Mouse (Mus musculus) hindbrain, embryonic 11.5 days (tissue): ENCODE data around the gene Lce1a1. TPM values are rescaled to one million over a fixed set of nuclear protein-coding genes. Genes with fewer than 3 reads are reported as not detected.
A peak's percentile ranks its signal among the peaks of the same experiment; 100 is the strongest.

ENCODE experiments used
- ATAC-seq: fragments of 200-750 bp; cut with Nextera tagmentation; 2 replicates; pipeline ENCODE4 v1.8.0; 2017; ENCODE audit warnings: mild to moderate bottlenecking, moderate TSS enrichment, moderate library complexity; ENCODE audit not compliant: low FRiP score
- DNase-seq: peaks from one replicate; pipeline ENCODE4 v3.0.0-alpha.2; 2015; ENCODE audit warnings: low spot score
- H3K27ac ChIP-seq: fragments of 300-500 bp; sonication (generic); 2 replicates; pipeline ENCODE4 v1.5.1; 2014; ENCODE audit warnings: mild to moderate bottlenecking, low read depth, low read length
- H3K27me3 ChIP-seq: fragments of 300-500 bp; sonication (generic); 2 replicates; pipeline ENCODE4 v1.6.1; 2014; ENCODE audit warnings: mild to moderate bottlenecking, low read length, moderate library complexity, mixed read lengths; ENCODE audit not compliant: control insufficient read depth, insufficient read depth
- H3K36me3 ChIP-seq: fragments of 300-500 bp; sonication (generic); 2 replicates; pipeline ENCODE4 v1.6.1; 2014; ENCODE audit warnings: mild to moderate bottlenecking, low read length, moderate library complexity, mixed read lengths; ENCODE audit not compliant: control insufficient read depth, insufficient read depth
- H3K4me1 ChIP-seq: fragments of 300-500 bp; sonication (generic); replicated peaks from 2 replicates; pipeline ENCODE4 v1.6.1; 2014; ENCODE audit warnings: low read length, mixed read lengths; ENCODE audit not compliant: control insufficient read depth, insufficient read depth
- H3K4me2 ChIP-seq: fragments of 300-500 bp; sonication (generic); replicated peaks from 2 replicates; pipeline ENCODE4 v1.6.1; 2014; ENCODE audit warnings: mild to moderate bottlenecking, low read depth, low read length
- H3K4me3 ChIP-seq: fragments of 300-500 bp; sonication (generic); 2 replicates; pipeline ENCODE4 v1.5.1; 2014; ENCODE audit warnings: low read depth, low read length
- H3K9ac ChIP-seq: fragments of 300-500 bp; sonication (generic); 2 replicates; pipeline ENCODE4 v1.6.1; 2014; ENCODE audit warnings: low read depth, low read length
- H3K9me3 ChIP-seq: fragments of 300-500 bp; sonication (generic); 2 replicates; pipeline ENCODE4 v1.6.1; 2016; ENCODE audit warnings: low read length; ENCODE audit not compliant: control insufficient read depth
- WGBS: fragments of 180-500 bp; shearing (Covaris S2); extraction: QIAGEN DNeasy Blood & Tissue Kit; methylation state at CpG from one replicate; pipeline ENCODE4 v1.1.7; 2014; 5-methylcytosine and 5-hydroxymethylcytosine counted together
- polyA plus RNA-seq: library from polyadenylated mRNA; unstranded; fragments of >200 nt; fragmentation: Nextera tagmentation; extraction: Ambion mirVana; gene quantifications from 2 replicates; pipeline ENCODE4 v1.2.1, GENCODE M21; 2014

The Lce1a1 gene
- polyA plus RNA-seq, 1 experiment from 2014 or later: not detected

DNA sequence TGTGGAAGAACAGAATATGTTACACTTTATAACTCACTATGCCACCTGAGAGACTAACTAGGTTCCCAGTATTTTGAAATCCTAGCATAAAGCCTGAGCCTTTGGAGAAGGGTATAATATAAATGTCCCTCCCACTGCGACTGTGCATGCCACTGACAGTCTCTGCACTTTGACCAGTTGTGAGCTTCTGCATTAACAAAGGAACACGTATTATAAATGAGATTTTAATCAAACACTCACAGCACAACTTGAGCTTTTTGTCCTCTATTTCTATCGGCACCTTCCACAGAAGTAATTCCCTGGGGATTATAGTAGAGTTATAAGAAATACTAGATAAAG is 9.5 kb downstream of the Lce1a1 start:
- Histone ChIP-seq H3K27ac (no peak overlapping the region), H3K36me3 (no peaks in the 10 kb centered on the region), H3K9me3 (no peaks in the 10 kb centered on the region), H3K9ac (no peak overlapping the region), H3K4me2 (no peak overlapping the region), H3K4me1 (no peaks in the 10 kb centered on the region), H3K4me3 (no peak overlapping the region), H3K27me3 (no peaks in the 10 kb centered on the region)
- ATAC-seq (no peak), DNase-seq (no peak)
- WGBS: 80% methylated on average over 3 of the region's 3 CpGs

DNA sequence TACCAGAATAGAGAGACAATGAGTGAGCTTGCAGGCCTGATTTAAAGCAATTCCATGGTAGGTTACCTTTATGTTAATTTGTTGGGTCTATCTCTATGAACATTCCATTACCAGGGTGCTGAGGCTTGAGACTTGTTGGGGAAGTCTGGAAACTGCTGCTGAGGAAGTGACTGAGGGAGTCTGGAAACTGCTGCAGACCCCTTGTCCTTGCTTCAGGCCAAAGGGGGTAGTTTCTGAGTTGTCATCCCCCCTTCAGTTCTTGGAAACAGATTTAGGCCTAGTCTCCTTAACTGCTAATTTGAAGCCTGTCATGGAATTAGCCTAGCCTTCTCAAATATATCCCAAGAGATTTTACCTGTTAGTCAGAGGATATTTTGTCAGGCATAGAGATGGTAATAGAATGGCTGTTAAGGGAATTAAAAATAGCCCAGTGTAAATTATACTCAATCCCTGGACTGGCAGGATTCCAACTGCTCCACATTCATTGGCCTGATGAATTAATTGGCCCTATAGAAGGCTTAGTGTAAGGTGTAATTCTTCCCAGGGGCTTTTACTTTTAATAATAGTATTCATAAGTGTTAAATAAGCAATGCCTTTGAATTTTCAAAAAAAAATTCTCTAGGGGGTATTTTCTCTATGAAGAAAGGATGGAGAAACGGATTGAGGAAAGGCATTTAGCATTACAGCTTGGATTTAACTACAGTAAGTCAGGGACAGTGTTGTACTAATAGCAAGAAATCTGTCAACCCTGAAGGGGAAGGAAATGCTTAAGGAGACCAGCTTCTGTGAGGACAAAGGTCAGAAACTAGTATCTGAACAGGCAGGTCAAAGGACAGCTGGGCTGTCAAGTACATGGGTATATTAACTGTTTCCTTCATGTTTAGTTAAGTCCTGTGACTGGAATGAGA is 10.1 kb downstream of the Lce1a1 start:
- Histone ChIP-seq H3K27me3 (no peaks in the 10 kb centered on the region), H3K36me3 (no peaks in the 10 kb centered on the region), H3K27ac (no peak overlapping the region), H3K9me3 (no peaks in the 10 kb centered on the region), H3K4me2 (no peak overlapping the region), H3K4me1 (no peaks in the 10 kb centered on the region), H3K4me3 (no peak overlapping the region), H3K9ac (no peak overlapping the region)
- WGBS: 56% methylated on average over 1 of the region's 1 CpGs
- ATAC-seq (no peak), DNase-seq (no peak)

DNA sequence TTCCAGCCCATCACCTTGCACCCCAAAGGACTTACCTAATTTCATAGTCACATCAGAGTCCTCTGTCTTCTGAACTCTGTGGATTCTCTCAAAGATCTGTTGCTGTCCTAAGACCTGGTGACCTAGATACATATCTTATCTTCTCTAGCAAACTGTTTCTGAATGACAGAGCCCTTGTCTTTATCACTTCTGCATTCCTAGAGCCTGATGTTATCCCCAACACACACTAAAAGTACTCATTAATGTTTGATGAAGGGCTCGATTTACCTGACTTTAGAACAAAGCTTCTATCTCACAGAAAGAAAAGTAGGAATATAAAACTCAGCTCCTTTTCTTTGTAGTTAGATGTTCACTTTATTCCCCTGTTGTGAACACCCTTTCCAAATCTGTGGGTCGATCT is 26.5 kb downstream of the Lce1a1 start, which contains the start of gene Lce6a:
Gene Lce6a, minus strand, starts transcription at position 101 of the 400 bp plus-strand sequence.
- no peaks in the 10 kb centered on the region for H3K36me3 ChIP-seq
- no peak within 1 kb of the TSS for H3K27ac ChIP-seq
- DNase-seq (no peak), ATAC-seq (no peak)
- no peaks in the 10 kb centered on the region for H3K4me1 ChIP-seq
- H3K4me3 ChIP-seq: no peak within 1 kb of the TSS
- WGBS: 86% methylated on average over 2 of the region's 2 CpGs
- H3K27me3 ChIP-seq: no peaks in the 10 kb centered on the region
- no peak within 1 kb of the TSS for H3K4me2 ChIP-seq
- H3K9ac ChIP-seq: no peak within 1 kb of the TSS
- H3K9me3 ChIP-seq: no peaks in the 10 kb centered on the region

DNA sequence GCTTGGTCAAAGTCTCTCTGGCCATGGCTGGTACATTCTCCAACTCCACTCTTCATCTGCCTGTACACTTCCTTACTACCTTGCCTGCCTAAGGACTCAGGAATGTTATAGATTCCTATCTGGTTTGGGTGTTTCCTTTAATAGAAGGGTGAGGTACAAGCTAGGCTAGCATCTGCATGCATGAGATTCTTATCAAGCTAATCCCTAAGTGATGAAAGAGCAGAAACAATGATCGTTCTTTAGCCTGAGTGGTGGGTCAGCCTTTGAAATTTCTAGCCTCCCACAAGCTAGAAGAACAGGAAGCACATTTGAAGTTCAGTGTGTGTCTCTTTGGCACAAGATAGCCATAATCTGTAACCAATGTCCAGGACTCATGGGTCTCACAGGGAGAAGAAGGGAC is 38.3 kb downstream of the Lce1a1 start:
- no peak for ATAC-seq
- H3K27ac ChIP-seq: no peak overlapping the region

GRCm38 (mm10) chr3:92607392-92607791 is 40.7 kb downstream of the Lce1a1 start, which contains the start of gene 2210017I01Rik:
Gene 2210017I01Rik, minus strand, starts transcription at chr3:92607492.
- H3K4me2 ChIP-seq: no peak within 1 kb of the TSS
- H3K27me3 ChIP-seq: no peaks in the 10 kb centered on the region
- ATAC-seq (no peak), DNase-seq (no peak)
- H3K4me1 ChIP-seq: no peaks in the 10 kb centered on the region
- no peak within 1 kb of the TSS for H3K9ac ChIP-seq
- H3K36me3 ChIP-seq: no peaks in the 10 kb centered on the region
- no peak within 1 kb of the TSS for H3K4me3 ChIP-seq
- no peak within 1 kb of the TSS for H3K27ac ChIP-seq
- H3K9me3 ChIP-seq: no peaks in the 10 kb centered on the region

More for the DNA sequence above, 38.3 kb downstream of the Lce1a1 start:
- no peak for DNase-seq
- no peaks in the 10 kb centered on the region for H3K36me3 ChIP-seq
- H3K27me3 ChIP-seq: no peaks in the 10 kb centered on the region
- 83% methylated on average over 1 of the region's 1 CpGs for WGBS
- no peaks in the 10 kb centered on the region for H3K9me3 ChIP-seq
- no peaks in the 10 kb centered on the region for H3K4me1 ChIP-seq
- no peak overlapping the region for H3K9ac ChIP-seq
- H3K4me3 ChIP-seq: no peak overlapping the region
- no peak overlapping the region for H3K4me2 ChIP-seq

- Histone ChIP-seq H3K27ac (no peak overlapping the region), H3K27me3 (no peaks in the 10 kb centered on the region), H3K4me1 (no peaks in the 10 kb centered on the region), H3K4me2 (no peak overlapping the region), H3K9me3 (no peaks in the 10 kb centered on the region), H3K4me3 (no peak overlapping the region), H3K36me3 (no peaks in the 10 kb centered on the region), H3K9ac (no peak overlapping the region)
- ATAC-seq (no peak), DNase-seq (peak; percentile 34)
- 38% methylated on average over 1 of the region's 1 CpGs for WGBS
Measured at GRCm38 (mm10) chr3:92602169-92602568, 45.9 kb downstream of the Lce1a1 start.

DNA sequence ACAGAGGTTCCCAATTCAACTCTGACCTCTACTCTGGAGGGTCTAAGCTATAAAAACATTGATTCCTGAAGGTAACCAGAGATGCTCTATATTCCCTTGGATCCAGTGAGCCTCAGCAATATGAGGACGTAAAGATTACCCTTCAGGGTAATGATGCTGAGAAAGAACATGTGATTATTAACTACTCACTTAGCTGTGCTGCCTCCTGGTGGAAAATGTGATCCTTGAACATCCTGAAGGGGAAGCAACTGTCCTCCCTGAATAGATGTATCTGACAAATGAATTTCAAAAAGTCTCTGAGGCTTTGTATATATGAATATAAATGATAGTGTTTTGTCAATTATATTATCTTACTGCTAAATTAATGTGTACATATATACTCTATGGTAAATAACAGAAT is 47.7 kb downstream of the Lce1a1 start:
- Histone ChIP-seq H3K27ac (no peak overlapping the region), H3K9ac (no peak overlapping the region), H3K4me3 (no peak overlapping the region), H3K9me3 (no peaks in the 10 kb centered on the region), H3K36me3 (no peaks in the 10 kb centered on the region), H3K4me1 (no peaks in the 10 kb centered on the region), H3K27me3 (no peaks in the 10 kb centered on the region), H3K4me2 (no peak overlapping the region)
- ATAC-seq (no peak), DNase-seq (no peak)
- 63% methylated on average over 1 of the region's 1 CpGs for WGBS

DNA sequence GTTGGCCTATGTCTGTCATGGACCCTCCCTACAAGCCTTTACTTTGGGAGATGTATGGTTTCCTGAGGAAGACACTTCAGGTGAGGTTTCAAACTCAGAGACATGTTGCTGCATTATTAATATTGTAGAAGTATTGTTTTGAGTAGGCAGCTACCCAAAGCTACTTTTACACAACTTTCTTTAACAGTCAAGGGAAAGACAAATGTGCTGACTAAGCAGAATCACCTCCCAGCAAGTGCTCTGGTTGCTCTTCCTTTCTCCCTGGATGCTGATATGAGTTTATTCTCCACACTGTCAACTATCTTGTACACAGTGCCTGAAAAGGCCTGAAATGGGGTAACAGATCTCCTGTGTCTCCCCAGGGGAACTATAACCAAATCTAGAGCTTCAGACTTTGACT is 48.1 kb downstream of the Lce1a1 start:
- no peak overlapping the region for H3K4me3 ChIP-seq
- no peak overlapping the region for H3K4me2 ChIP-seq
- H3K9me3 ChIP-seq: no peaks in the 10 kb centered on the region
- H3K27me3 ChIP-seq: no peaks in the 10 kb centered on the region
- no peak overlapping the region for H3K9ac ChIP-seq
- H3K4me1 ChIP-seq: no peaks in the 10 kb centered on the region
- ATAC-seq: no peak
- DNase-seq: no peak
- no peaks in the 10 kb centered on the region for H3K36me3 ChIP-seq
- no peak overlapping the region for H3K27ac ChIP-seq

- ATAC-seq: no peak
Measured at GRCm38 (mm10) chr3:92598429-92598828, 49.7 kb downstream of the Lce1a1 start.

More at GRCm38 (mm10) chr3:92598429-92598828, 49.7 kb downstream of the Lce1a1 start:
- Histone ChIP-seq H3K27me3 (no peaks in the 10 kb centered on the region), H3K4me2 (no peak overlapping the region), H3K4me1 (no peaks in the 10 kb centered on the region), H3K27ac (no peak overlapping the region), H3K9me3 (no peaks in the 10 kb centered on the region), H3K9ac (no peak overlapping the region), H3K36me3 (no peaks in the 10 kb centered on the region), H3K4me3 (no peak overlapping the region)
- WGBS: 92% methylated on average over 2 of the region's 2 CpGs
- no peak for DNase-seq
